Mouse (Mus musculus): Measurements from ENCODE around the gene Sec24a. TPM values are rescaled to one million over a fixed set of nuclear protein-coding genes. Genes with fewer than 3 reads are reported as not detected.
"Not testable (repeated sequence)": the region's sequence is repeated elsewhere in the genome, so short reads cannot be mapped to it uniquely, and the experiment has no call there.

Gene Sec24a
- polyA plus RNA-seq, 1 experiment from 2014 or later = 17.1 TPM

- Histone ChIP-seq H3K27ac (replicated peaks; ENCODE audit: low read depth, low read length) (no peak overlapping the region), H3K4me3 (ENCODE audit: low read depth, low read length) (no peak overlapping the region), H3K27me3 (replicated peaks; ENCODE audit: control insufficient read depth, insufficient read depth, low read length) (no peaks in the 10 kb centered on the region), H3K9ac (ENCODE audit: low read depth, low read length) (no peak overlapping the region), H3K4me1 (ENCODE audit: control insufficient read depth, insufficient read depth, low read length) (no peaks in the 10 kb centered on the region), H3K9me3 (ENCODE audit: control insufficient read depth, low read length) (no peaks in the 10 kb centered on the region), H3K36me3 (ENCODE audit: control insufficient read depth, insufficient read depth, low read length) (peaks cover 69% of the 10 kb centered on the region), H3K4me2 (ENCODE audit: low read depth, low read length) (no peak overlapping the region)
- ATAC-seq (ENCODE audit: low read depth) = no peak
- no peak for DNase-seq (ENCODE audit: low spot score)
- WGBS = 83% methylated on average over 1 of the region's 1 CpGs
Observed at GRCm38 (mm10) chr11:51732883-51733282, 30.6 kb downstream of the Sec24a start.

DNA sequence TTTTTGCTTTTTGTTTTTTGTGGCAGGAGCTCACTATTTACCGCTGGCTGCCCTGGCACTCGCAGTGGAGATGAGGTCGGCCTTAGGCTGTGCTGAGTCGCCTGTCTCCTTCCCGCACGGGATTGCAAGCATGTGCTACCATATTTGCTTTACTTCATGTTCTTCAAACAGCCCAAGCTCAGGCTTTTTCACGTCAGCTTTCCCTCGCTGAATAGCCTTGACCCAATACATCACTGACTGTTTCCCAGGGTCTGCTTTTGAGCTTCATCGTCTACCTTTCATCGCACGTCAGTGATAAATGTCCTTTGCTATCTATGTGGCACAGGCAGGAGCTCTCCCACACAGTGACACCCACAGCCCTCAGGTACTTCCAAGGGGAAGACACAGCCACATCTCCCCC, 42.4 kb downstream of the Sec24a start:
- H3K27ac ChIP-seq (replicated peaks; ENCODE audit: low read depth, low read length) = no peak overlapping the region
- WGBS = 95% methylated on average over 11 of the region's 11 CpGs
- no peak overlapping the region for H3K9ac ChIP-seq (ENCODE audit: low read depth, low read length)
- H3K27me3 ChIP-seq (replicated peaks; ENCODE audit: control insufficient read depth, insufficient read depth, low read length) = no peaks in the 10 kb centered on the region
- H3K4me2 ChIP-seq (ENCODE audit: low read depth, low read length) = no peak overlapping the region
- no peaks in the 10 kb centered on the region for H3K9me3 ChIP-seq (ENCODE audit: control insufficient read depth, low read length)
- DNase-seq (ENCODE audit: low spot score) = no peak
- ATAC-seq (ENCODE audit: low read depth) = no peak
- H3K4me3 ChIP-seq (ENCODE audit: low read depth, low read length) = no peak overlapping the region
- peaks cover 90% of the 10 kb centered on the region for H3K36me3 ChIP-seq (ENCODE audit: control insufficient read depth, insufficient read depth, low read length)
- no peaks in the 10 kb centered on the region for H3K4me1 ChIP-seq (ENCODE audit: control insufficient read depth, insufficient read depth, low read length)

DNA sequence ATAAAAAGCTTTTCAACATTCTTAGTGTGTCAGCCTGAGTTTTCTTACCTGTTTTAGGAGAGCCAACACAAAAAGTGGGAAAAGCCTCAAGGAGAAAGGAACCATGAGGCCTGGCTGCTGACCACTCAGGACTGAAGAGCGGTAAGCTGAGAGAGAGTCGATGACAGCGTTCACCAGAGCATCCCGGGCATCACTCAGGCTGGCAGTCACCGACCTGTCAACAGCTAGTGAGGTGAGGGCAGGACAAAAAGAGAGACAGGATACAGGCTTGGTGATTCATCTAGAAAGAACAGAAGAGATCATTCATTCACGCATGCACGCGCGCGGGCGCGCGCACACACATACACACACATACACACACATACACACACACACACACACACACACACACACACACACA, 56.4 kb downstream of the Sec24a start:
- DNase-seq (ENCODE audit: low spot score) (no peak), ATAC-seq (ENCODE audit: low read depth) (no peak)
- no peak overlapping the region for H3K4me3 ChIP-seq (ENCODE audit: low read depth, low read length)
- no peak overlapping the region for H3K27ac ChIP-seq (replicated peaks; ENCODE audit: low read depth, low read length)
- H3K9ac ChIP-seq (ENCODE audit: low read depth, low read length) = no peak overlapping the region
- no peaks in the 10 kb centered on the region for H3K9me3 ChIP-seq (ENCODE audit: control insufficient read depth, low read length)
- H3K4me1 ChIP-seq (ENCODE audit: control insufficient read depth, insufficient read depth, low read length) = no peaks in the 10 kb centered on the region
- no peaks in the 10 kb centered on the region for H3K27me3 ChIP-seq (replicated peaks; ENCODE audit: control insufficient read depth, insufficient read depth, low read length)
- peaks cover 91% of the 10 kb centered on the region for H3K36me3 ChIP-seq (ENCODE audit: control insufficient read depth, insufficient read depth, low read length)
- H3K4me2 ChIP-seq (ENCODE audit: low read depth, low read length) = no peak overlapping the region
- 95% methylated on average over 13 of the region's 13 CpGs for WGBS

- 95% methylated on average over 10 of the region's 10 CpGs for WGBS
- H3K4me3 ChIP-seq (ENCODE audit: low read depth, low read length) = no peak overlapping the region
- peaks cover 92% of the 10 kb centered on the region for H3K36me3 ChIP-seq (ENCODE audit: control insufficient read depth, insufficient read depth, low read length)
- H3K9ac ChIP-seq (ENCODE audit: low read depth, low read length) = no peak overlapping the region
- no peak for DNase-seq (ENCODE audit: low spot score)
- ATAC-seq (ENCODE audit: low read depth) = no peak
- no peak overlapping the region for H3K27ac ChIP-seq (replicated peaks; ENCODE audit: low read depth, low read length)
- H3K4me1 ChIP-seq (ENCODE audit: control insufficient read depth, insufficient read depth, low read length) = no peaks in the 10 kb centered on the region
- no peaks in the 10 kb centered on the region for H3K27me3 ChIP-seq (replicated peaks; ENCODE audit: control insufficient read depth, insufficient read depth, low read length)
- no peak overlapping the region for H3K4me2 ChIP-seq (ENCODE audit: low read depth, low read length)
- no peaks in the 10 kb centered on the region for H3K9me3 ChIP-seq (ENCODE audit: control insufficient read depth, low read length)
Observed at GRCm38 (mm10) chr11:51706451-51706850, 57.0 kb downstream of the Sec24a start.

DNA sequence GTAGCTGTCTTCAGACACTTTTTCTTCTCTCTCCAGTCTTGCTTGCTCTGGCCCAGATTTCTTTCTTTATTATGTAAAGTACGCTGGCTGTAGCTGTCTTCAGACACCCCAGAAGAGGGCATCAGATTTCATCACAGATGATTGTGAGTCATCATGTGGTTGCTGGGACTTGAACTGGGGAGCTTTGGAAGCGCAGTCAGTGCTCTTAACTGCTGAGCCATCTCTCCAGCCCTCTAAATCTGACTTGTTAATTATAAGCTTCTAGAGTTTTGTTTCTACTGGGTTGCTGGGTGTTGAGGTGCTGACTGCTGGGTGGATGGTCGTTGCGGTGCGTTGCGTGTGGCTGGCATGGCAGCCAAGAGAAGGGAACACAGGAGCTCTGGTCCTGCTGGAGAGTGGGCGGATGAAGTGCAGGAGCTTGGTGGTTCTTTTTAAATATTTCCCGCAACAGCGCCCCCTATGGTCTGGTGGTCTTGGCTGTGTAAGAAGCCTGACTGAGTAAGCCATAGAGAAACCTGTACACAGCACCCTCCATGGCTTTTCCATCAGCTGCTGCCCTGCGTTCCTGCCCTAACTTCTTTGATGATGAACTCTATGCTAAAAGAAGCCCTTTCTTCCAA, 59.9 kb downstream of the Sec24a start:
- no peaks in the 10 kb centered on the region for H3K27me3 ChIP-seq (replicated peaks; ENCODE audit: control insufficient read depth, insufficient read depth, low read length)
- WGBS = 68% methylated on average over 10 of the region's 10 CpGs
- no peaks in the 10 kb centered on the region for H3K4me1 ChIP-seq (ENCODE audit: control insufficient read depth, insufficient read depth, low read length)
- H3K9me3 ChIP-seq (ENCODE audit: control insufficient read depth, low read length) = no peaks in the 10 kb centered on the region
- H3K4me2 ChIP-seq (ENCODE audit: low read depth, low read length) = no peak overlapping the region
- H3K36me3 ChIP-seq (ENCODE audit: control insufficient read depth, insufficient read depth, low read length) = peaks cover 93% of the 10 kb centered on the region
- no peak overlapping the region for H3K4me3 ChIP-seq (ENCODE audit: low read depth, low read length)
- ATAC-seq (ENCODE audit: low read depth) = no peak
- no peak overlapping the region for H3K9ac ChIP-seq (ENCODE audit: low read depth, low read length)
- DNase-seq (ENCODE audit: low spot score) = peak; percentile 16
- H3K27ac ChIP-seq (replicated peaks; ENCODE audit: low read depth, low read length) = no peak overlapping the region

- Histone ChIP-seq H3K4me1 (ENCODE audit: control insufficient read depth, insufficient read depth, low read length) (no peaks in the 10 kb centered on the region), H3K36me3 (ENCODE audit: control insufficient read depth, insufficient read depth, low read length) (peaks cover 92% of the 10 kb centered on the region), H3K9ac (ENCODE audit: low read depth, low read length) (no peak overlapping the region), H3K4me2 (ENCODE audit: low read depth, low read length) (no peak overlapping the region), H3K9me3 (ENCODE audit: control insufficient read depth, low read length) (no peaks in the 10 kb centered on the region), H3K4me3 (ENCODE audit: low read depth, low read length) (no peak overlapping the region), H3K27me3 (replicated peaks; ENCODE audit: control insufficient read depth, insufficient read depth, low read length) (no peaks in the 10 kb centered on the region), H3K27ac (replicated peaks; ENCODE audit: low read depth, low read length) (no peak overlapping the region)
- ATAC-seq (ENCODE audit: low read depth) = peak; percentile 22; the same call in 1 of the 2 replicates
- peak; percentile 53 for DNase-seq (ENCODE audit: low spot score)
- WGBS = 29% methylated on average over 3 of the region's 3 CpGs
Observed at GRCm38 (mm10) chr11:51702831-51703230, 60.6 kb downstream of the Sec24a start.

- DNase-seq (ENCODE audit: low spot score) (no peak), ATAC-seq (ENCODE audit: low read depth) (no peak)
- H3K4me2 ChIP-seq (ENCODE audit: low read depth, low read length) = no peak overlapping the region
- H3K9me3 ChIP-seq (ENCODE audit: control insufficient read depth, low read length) = no peaks in the 10 kb centered on the region
- no peak overlapping the region for H3K27ac ChIP-seq (replicated peaks; ENCODE audit: low read depth, low read length)
- H3K27me3 ChIP-seq (replicated peaks; ENCODE audit: control insufficient read depth, insufficient read depth, low read length) = no peaks in the 10 kb centered on the region
- whole genome bisulfite sequencing = 96% methylated on average over 3 of the region's 3 CpGs
- no peak overlapping the region for H3K4me3 ChIP-seq (ENCODE audit: low read depth, low read length)
- peaks cover 57% of the 10 kb centered on the region for H3K36me3 ChIP-seq (ENCODE audit: control insufficient read depth, insufficient read depth, low read length)
- H3K4me1 ChIP-seq (ENCODE audit: control insufficient read depth, insufficient read depth, low read length) = no peaks in the 10 kb centered on the region
- H3K9ac ChIP-seq (ENCODE audit: low read depth, low read length) = no peak overlapping the region
Observed at GRCm38 (mm10) chr11:51694984-51695383, 68.5 kb downstream of the Sec24a start.

- peaks cover 22% of the 10 kb centered on the region for H3K36me3 ChIP-seq (ENCODE audit: control insufficient read depth, insufficient read depth, low read length)
- not testable (repeated sequence) for H3K9me3 ChIP-seq (ENCODE audit: control insufficient read depth, low read length); H3K4me1 ChIP-seq (ENCODE audit: control insufficient read depth, insufficient read depth, low read length); DNase-seq (ENCODE audit: low spot score); H3K4me3 ChIP-seq (ENCODE audit: low read depth, low read length); H3K27me3 ChIP-seq (replicated peaks; ENCODE audit: control insufficient read depth, insufficient read depth, low read length); H3K9ac ChIP-seq (ENCODE audit: low read depth, low read length); H3K27ac ChIP-seq (replicated peaks; ENCODE audit: low read depth, low read length); H3K4me2 ChIP-seq (ENCODE audit: low read depth, low read length); ATAC-seq (ENCODE audit: low read depth)
- WGBS = 94% methylated on average over 1 of the region's 3 CpGs
Observed at GRCm38 (mm10) chr11:51690597-51690996, 72.8 kb downstream of the Sec24a start.

GRCm38 (mm10) chr11:51689343-51689742, 74.1 kb downstream of the Sec24a start:
- H3K4me1 ChIP-seq (ENCODE audit: control insufficient read depth, insufficient read depth, low read length) = peaks cover 8% of the 10 kb centered on the region
- H3K9me3 ChIP-seq (ENCODE audit: control insufficient read depth, low read length) = no peaks in the 10 kb centered on the region
- H3K4me3 ChIP-seq (ENCODE audit: low read depth, low read length) = peak overlapping the region; percentile 64
- ATAC-seq (ENCODE audit: low read depth) = no peak
- no peaks in the 10 kb centered on the region for H3K27me3 ChIP-seq (replicated peaks; ENCODE audit: control insufficient read depth, insufficient read depth, low read length)
- WGBS = 26% methylated on average over 6 of the region's 6 CpGs
- no peak for DNase-seq (ENCODE audit: low spot score)
- peak overlapping the region; percentile 64 for H3K4me2 ChIP-seq (ENCODE audit: low read depth, low read length)
- H3K27ac ChIP-seq (replicated peaks; ENCODE audit: low read depth, low read length) = peak overlapping the region; percentile 99
- H3K36me3 ChIP-seq (ENCODE audit: control insufficient read depth, insufficient read depth, low read length) = peaks cover 22% of the 10 kb centered on the region
- peak overlapping the region; percentile 86 for H3K9ac ChIP-seq (ENCODE audit: low read depth, low read length)

All from embryonic facial prominence, embryonic 14.5 days (tissue).